Mouse (Mus musculus): Measurements from ENCODE around the gene Fndc5.

- TF ChIP-seq GATA1 (IDR thresholded peaks at IDR 0.05; ENCODE audit: low read length) (no peak), TAL1 (IDR thresholded peaks at IDR 0.05; ENCODE audit: low read length) (no peak)
These were observed 35.7 kb downstream of the Fndc5 start for GRCm38 (mm10) chr4:129172529-129172928.
